Mouse (Mus musculus): ENCODE measurements around the gene Tmem92. TPM values are rescaled to one million over a fixed set of nuclear protein-coding genes. Genes with fewer than 3 reads are reported as not detected.

Tmem92 gene
- polyA plus RNA-seq, 1 experiment from 2014 or later = not detected

DNA sequence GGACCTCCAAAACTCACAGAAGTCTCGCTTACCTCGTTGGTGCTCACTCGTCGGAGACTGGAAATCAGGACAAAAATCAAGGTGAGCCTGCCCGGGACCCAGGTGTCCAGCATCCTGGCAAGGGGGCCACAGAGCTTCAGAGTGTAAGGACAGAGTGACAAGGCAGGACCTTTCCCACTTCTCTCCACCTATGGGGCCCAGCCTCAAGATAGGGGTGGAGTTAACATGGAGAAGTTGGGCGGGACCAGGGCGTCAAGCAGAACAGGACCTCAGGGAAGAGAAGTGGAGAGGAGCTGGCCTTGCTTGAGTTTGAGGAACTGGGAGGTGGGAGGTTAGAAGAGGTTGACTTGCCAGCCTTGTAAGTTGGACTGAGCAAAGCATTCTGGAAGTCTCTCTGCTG is 21.7 kb downstream of the Tmem92 start:
- ATAC-seq (ENCODE audit: low FRiP score, low read depth) = no peak
- Histone ChIP-seq H3K4me1 (no peaks in the 10 kb centered on the region), H3K9me3 (no peaks in the 10 kb centered on the region), H3K27me3 (no peaks in the 10 kb centered on the region), H3K27ac (no peak overlapping the region), H3K9ac (no peak overlapping the region), H3K4me2 (replicated peaks) (no peak overlapping the region), H3K36me3 (no peaks in the 10 kb centered on the region), H3K4me3 (no peak overlapping the region)
- WGBS = 74% methylated on average over 7 of the region's 7 CpGs

DNA sequence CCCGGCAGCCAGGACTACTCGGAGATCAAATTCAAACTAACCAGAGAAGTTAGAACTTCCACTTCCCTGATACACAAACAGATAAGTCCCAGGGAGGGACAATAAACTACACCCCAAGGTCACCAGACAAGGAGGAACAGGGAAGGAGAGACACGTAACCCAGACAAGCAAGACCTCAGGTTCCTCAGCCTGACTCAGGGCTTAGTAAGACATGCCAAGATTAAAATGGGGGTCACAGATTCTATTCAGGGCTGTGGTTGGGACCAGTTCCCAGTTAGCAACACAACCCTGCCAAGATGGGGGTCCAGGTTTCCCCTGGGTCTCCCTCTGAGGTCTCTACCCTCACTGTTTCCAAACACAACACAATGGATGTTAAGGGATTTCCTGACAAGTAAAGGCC is 22.1 kb downstream of the Tmem92 start:
- WGBS = 76% methylated on average over 3 of the region's 3 CpGs
- Histone ChIP-seq H3K27me3 (no peaks in the 10 kb centered on the region), H3K9ac (no peak overlapping the region), H3K4me3 (no peak overlapping the region), H3K4me1 (no peaks in the 10 kb centered on the region), H3K9me3 (no peaks in the 10 kb centered on the region), H3K27ac (no peak overlapping the region), H3K4me2 (replicated peaks) (no peak overlapping the region), H3K36me3 (no peaks in the 10 kb centered on the region)
- no peak for ATAC-seq (ENCODE audit: low FRiP score, low read depth)

DNA sequence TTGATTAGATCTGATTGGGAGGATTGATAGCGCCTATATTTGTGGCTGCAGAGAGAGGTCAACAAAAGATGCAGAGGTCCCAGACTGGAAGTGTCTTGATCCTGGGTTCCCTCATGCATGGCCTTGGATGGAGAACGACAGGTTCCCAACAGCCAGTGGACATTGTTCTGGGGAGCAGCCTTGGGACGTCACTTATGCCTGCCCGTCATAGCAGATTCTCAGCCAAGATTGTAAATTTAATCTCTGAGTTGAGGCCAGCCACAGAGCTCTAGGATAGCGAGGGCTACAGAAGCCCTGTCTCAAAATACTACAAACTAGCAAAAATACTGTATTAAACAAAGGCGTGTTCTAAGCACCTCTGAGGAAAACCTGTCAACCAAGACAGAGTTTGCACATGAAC is 22.6 kb downstream of the Tmem92 start:
- Histone ChIP-seq H3K9ac (no peak overlapping the region), H3K27me3 (no peaks in the 10 kb centered on the region), H3K9me3 (no peaks in the 10 kb centered on the region), H3K4me2 (replicated peaks) (no peak overlapping the region), H3K36me3 (no peaks in the 10 kb centered on the region), H3K27ac (no peak overlapping the region), H3K4me1 (no peaks in the 10 kb centered on the region), H3K4me3 (no peak overlapping the region)
- 81% methylated on average over 6 of the region's 6 CpGs for WGBS
- ATAC-seq (ENCODE audit: low FRiP score, low read depth) = no peak

DNA sequence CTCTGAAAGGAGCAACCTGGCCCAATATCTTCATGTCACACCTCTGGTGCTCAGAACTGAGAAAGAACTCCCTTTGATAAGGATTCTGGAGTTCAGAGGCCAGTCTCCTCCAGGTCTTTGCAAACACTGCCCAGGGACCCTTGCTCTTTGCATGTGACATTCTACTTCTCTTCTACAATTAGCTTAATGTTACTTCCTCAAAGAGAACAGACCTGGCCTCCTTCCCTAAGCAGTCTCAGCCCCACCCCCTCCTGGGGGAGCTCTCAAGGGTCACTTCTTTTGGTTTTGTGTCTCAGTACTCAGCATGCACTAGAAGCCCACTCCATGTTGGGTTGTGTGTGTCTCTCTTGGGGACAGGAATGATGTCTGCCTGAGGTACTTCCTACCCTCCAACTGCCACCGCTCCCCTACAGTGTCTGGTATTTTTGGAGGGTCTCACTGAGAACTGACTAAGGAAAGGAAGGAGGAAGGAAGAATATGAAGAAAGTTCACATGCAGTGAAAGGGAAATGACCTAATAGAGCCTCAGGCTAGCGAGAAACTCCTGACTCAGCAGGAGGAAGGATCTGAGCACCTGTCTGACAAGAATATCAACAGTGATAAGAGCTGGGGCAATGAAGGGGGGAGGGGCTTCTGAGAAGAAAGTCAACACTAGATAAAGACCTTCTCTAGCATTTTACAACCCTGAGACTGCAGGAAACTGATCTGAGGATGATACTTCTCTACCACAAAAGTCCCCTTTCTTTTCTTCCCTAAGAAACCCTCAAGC is 29.4 kb downstream of the Tmem92 start:
- H3K4me3 ChIP-seq = no peak overlapping the region
- H3K9me3 ChIP-seq = no peaks in the 10 kb centered on the region
- 51% methylated on average over 2 of the region's 2 CpGs for WGBS
- H3K9ac ChIP-seq = no peak overlapping the region
- H3K4me2 ChIP-seq (replicated peaks) = no peak overlapping the region
- no peak overlapping the region for H3K27ac ChIP-seq
- ATAC-seq (ENCODE audit: low FRiP score, low read depth) = no peak
- no peaks in the 10 kb centered on the region for H3K36me3 ChIP-seq
- H3K4me1 ChIP-seq = no peaks in the 10 kb centered on the region
- no peaks in the 10 kb centered on the region for H3K27me3 ChIP-seq

DNA sequence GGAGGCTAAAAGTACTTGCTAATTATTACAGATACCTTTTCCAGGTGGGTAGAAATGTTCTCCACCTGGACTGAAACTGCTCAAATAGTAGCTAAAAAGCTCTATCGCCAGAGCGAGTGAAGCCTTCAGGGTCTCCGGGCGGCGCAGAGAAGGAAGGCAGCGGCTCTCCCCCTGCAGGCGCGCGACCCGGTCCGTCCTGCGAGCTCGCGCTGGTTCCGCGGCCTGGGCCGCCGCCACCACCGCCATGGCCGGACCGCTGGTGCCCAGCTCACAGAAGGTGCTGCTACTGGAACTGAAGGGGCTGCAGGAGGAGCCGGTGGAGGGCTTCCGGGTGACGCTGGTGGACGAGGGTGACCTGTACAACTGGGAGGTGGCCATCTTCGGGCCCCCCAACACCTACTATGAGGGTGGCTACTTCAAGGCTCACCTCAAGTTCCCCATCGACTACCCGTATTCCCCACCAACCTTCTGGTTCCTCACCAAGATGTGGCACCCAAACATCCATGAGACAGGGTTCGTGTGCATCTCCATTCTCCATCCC is 40.7 kb downstream of the Tmem92 start, which contains the start of gene Cdc34b:
Cdc34b (plus strand) TSS at position 51 of the 541 bp plus-strand sequence.
- no peaks in the 10 kb centered on the region for H3K36me3 ChIP-seq
- no peak for ATAC-seq (ENCODE audit: low FRiP score, low read depth)
- no peak within 1 kb of the TSS for H3K27ac ChIP-seq
- WGBS = 77% methylated on average over 29 of the region's 29 CpGs
- H3K4me2 ChIP-seq (replicated peaks) = no peak within 1 kb of the TSS
- H3K27me3 ChIP-seq = no peaks in the 10 kb centered on the region
- no peak within 1 kb of the TSS for H3K9ac ChIP-seq
- no peak within 1 kb of the TSS for H3K4me3 ChIP-seq
- H3K9me3 ChIP-seq = 0 out of 2 replicates have a peak, but pooled peaks cover 6% of the 10 kb centered on the region
- no peaks in the 10 kb centered on the region for H3K4me1 ChIP-seq

DNA sequence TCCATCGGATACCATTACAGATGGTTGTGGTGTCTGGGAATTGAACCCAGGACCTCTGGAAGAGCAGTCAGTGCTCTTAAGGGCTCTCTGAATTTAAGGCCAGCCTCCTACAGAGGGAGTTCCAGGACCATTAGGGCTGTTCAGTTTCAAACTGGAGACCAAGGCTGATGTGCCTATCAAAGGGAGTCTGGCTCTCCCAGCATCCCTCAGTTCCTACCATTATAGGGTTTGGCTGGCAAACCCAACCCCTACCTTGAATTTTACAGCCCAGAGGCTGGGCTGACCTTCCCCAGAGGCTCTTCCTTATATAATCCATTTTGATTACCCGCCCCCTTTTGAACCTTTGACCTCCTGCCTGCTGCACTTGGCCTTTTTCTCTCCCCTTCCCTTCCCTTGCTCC is 46.8 kb downstream of the Tmem92 start:
- no peaks in the 10 kb centered on the region for H3K36me3 ChIP-seq
- H3K9me3 ChIP-seq = no peaks in the 10 kb centered on the region
- H3K9ac ChIP-seq = no peak overlapping the region
- ATAC-seq (ENCODE audit: low FRiP score, low read depth) = no peak
- WGBS = 70% methylated on average over 2 of the region's 2 CpGs
- no peaks in the 10 kb centered on the region for H3K27me3 ChIP-seq
- H3K4me1 ChIP-seq = no peaks in the 10 kb centered on the region
- H3K4me2 ChIP-seq (replicated peaks) = no peak overlapping the region
- H3K4me3 ChIP-seq = no peak overlapping the region
- H3K27ac ChIP-seq = no peak overlapping the region

DNA sequence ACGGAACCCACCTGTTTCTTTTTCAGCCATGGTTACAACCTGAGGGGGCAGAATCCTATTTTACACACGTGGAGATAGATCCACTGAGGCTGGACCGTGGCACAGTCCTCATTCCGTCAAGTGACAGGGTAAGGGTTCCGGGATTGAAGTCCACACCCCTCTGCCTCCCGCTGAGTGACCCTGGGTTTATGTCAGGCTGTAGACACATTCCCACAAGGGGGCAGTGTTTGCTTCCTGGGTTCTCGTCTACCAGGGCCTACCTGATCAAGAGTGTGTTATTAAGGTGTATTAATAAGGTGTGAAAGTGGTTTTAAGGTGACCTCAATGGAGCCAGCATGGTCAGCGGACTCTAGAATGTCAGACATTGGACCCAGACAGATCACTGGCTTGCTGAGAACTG is 49.7 kb downstream of the Tmem92 start:
- no peak overlapping the region for H3K27ac ChIP-seq
- H3K4me3 ChIP-seq = no peak overlapping the region
- H3K36me3 ChIP-seq = no peaks in the 10 kb centered on the region
- H3K27me3 ChIP-seq = no peaks in the 10 kb centered on the region
- WGBS = 45% methylated on average over 8 of the region's 8 CpGs
- no peak overlapping the region for H3K4me2 ChIP-seq (replicated peaks)
- ATAC-seq (ENCODE audit: low FRiP score, low read depth) = no peak
- no peak overlapping the region for H3K9ac ChIP-seq
- no peaks in the 10 kb centered on the region for H3K4me1 ChIP-seq
- no peaks in the 10 kb centered on the region for H3K9me3 ChIP-seq

DNA sequence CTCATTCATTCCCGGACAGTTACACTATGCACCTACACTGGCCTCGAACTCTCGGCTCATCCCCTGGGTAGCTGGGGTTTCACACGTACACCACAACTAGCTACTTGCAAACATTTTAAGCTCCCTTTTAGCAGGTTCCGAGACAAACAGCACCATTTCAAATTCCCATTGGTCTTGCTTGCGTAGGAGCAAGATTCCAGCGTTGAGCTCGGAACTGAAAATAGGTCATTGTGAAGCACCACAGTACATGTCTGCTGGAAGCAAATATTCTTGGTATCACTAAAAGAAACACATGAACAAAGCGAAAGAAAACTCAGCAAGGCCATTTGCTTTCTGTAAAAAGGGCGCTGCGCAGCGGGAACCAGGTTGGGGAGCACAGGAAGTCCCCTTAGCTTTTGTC is 51.3 kb downstream of the Tmem92 start:
- Histone ChIP-seq H3K4me3 (no peak overlapping the region), H3K4me2 (replicated peaks) (no peak overlapping the region), H3K4me1 (no peaks in the 10 kb centered on the region), H3K27me3 (no peaks in the 10 kb centered on the region), H3K27ac (no peak overlapping the region), H3K9me3 (no peaks in the 10 kb centered on the region), H3K36me3 (no peaks in the 10 kb centered on the region), H3K9ac (no peak overlapping the region)
- ATAC-seq (ENCODE audit: low FRiP score, low read depth) = no peak
- WGBS = 84% methylated on average over 12 of the region's 12 CpGs

DNA sequence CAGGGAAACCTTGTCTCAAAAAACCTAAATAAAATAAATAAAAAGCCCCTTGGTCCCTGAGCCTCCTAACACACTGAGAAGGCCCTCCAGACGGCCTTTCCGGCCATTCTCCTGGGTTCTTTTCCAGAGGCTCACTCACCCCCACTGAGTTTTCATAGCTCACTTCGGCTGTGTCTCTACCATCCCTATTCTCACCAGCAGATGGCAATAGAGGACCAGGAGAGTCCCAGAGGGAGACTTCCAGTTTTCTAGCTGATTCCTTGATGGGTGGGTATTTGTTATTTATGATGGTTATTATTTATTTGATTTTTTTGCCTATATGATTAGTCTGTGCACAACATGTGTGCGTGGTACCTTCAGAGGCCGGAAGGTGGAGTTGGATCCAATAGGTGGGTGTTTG is 52.2 kb downstream of the Tmem92 start:
- Histone ChIP-seq H3K4me3 (no peak overlapping the region), H3K4me2 (replicated peaks) (no peak overlapping the region), H3K27me3 (no peaks in the 10 kb centered on the region), H3K4me1 (no peaks in the 10 kb centered on the region), H3K9me3 (no peaks in the 10 kb centered on the region), H3K27ac (no peak overlapping the region), H3K36me3 (no peaks in the 10 kb centered on the region), H3K9ac (no peak overlapping the region)
- 34% methylated on average over 5 of the region's 5 CpGs for WGBS
- ATAC-seq (ENCODE audit: low FRiP score, low read depth) = no peak

DNA sequence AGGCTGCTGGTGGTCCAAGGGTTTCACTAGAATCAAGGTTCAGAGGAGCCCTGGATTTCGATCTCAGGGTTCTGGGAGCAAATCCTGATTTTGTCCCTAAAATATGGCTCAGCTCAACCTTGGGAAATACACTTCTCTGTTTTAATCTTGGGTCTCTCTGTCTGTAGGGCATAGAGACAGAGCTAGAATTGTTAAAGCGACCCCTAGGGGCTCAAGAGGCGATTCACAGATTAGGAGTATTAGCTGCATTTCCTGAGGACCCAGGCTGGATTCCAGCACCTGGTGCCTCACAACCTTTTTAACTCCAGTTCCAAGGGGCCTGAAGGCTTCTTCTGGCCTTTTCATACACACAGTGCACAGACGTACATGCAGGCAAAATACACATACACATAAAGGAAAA is 52.9 kb downstream of the Tmem92 start:
- H3K4me1 ChIP-seq = no peaks in the 10 kb centered on the region
- no peaks in the 10 kb centered on the region for H3K27me3 ChIP-seq
- 30% methylated on average over 4 of the region's 4 CpGs for WGBS
- no peak overlapping the region for H3K27ac ChIP-seq
- no peaks in the 10 kb centered on the region for H3K36me3 ChIP-seq
- H3K4me2 ChIP-seq (replicated peaks) = no peak overlapping the region
- no peaks in the 10 kb centered on the region for H3K9me3 ChIP-seq
- H3K4me3 ChIP-seq = no peak overlapping the region
- H3K9ac ChIP-seq = no peak overlapping the region
- ATAC-seq (ENCODE audit: low FRiP score, low read depth) = no peak

DNA sequence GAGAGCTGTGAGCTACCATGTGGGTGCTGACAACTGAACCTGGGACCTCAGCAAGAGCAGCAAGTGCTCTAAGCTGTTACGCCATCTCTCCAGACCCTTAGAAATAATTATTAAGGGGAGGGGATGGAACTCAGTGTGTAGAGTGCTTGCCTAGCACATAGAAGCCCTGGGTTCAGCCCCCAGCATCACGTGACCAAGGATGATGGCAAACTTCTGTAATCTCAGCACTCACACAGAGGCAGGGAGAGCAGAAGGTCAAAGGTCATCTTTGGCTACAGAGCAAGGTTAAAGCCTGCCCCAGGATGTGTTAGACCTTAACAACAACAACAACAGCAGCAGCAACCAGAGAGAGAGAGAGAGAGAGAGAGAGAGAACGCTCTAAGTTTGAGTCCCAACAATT is 54.0 kb downstream of the Tmem92 start:
- no peaks in the 10 kb centered on the region for H3K27me3 ChIP-seq
- H3K36me3 ChIP-seq = no peaks in the 10 kb centered on the region
- H3K27ac ChIP-seq = no peak overlapping the region
- WGBS = 75% methylated on average over 3 of the region's 3 CpGs
- H3K4me2 ChIP-seq (replicated peaks) = no peak overlapping the region
- H3K9ac ChIP-seq = no peak overlapping the region
- H3K4me3 ChIP-seq = no peak overlapping the region
- H3K9me3 ChIP-seq = no peaks in the 10 kb centered on the region
- no peak for ATAC-seq (ENCODE audit: low FRiP score, low read depth)
- H3K4me1 ChIP-seq = no peaks in the 10 kb centered on the region

DNA sequence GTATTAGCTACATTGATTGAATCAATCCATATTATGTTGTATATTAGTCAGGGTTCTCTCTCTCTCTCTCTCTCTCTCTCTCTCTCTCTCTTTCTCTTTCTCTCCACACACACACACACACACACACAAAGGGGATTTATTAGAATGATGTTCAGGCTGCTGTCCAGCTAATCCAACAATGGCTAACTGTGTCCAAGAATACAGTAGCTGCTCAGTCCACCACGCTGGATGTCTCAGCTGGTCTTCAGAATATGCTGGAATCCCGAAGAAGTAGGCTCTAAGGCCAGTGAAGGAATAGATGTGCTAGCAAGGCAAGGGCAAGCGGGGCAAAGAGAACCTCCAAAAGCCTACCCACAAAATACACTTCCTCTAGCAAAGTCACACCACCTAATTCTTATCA is 55.2 kb downstream of the Tmem92 start:
- H3K27ac ChIP-seq = no peak overlapping the region
- no peak for ATAC-seq (ENCODE audit: low FRiP score, low read depth)
- 91% methylated on average over 3 of the region's 3 CpGs for WGBS
- no peaks in the 10 kb centered on the region for H3K27me3 ChIP-seq
- H3K4me3 ChIP-seq = no peak overlapping the region
- no peak overlapping the region for H3K9ac ChIP-seq
- no peaks in the 10 kb centered on the region for H3K4me1 ChIP-seq
- no peak overlapping the region for H3K4me2 ChIP-seq (replicated peaks)
- no peaks in the 10 kb centered on the region for H3K36me3 ChIP-seq
- no peaks in the 10 kb centered on the region for H3K9me3 ChIP-seq
